Mouse (Mus musculus): ENCODE data around the gene Hist1h2bb. TPM values are rescaled to one million over a fixed set of nuclear protein-coding genes. Genes with fewer than 3 reads are reported as not detected.

Hist1h2bb gene
- polyA plus RNA-seq, 1 experiment from 2014 or later: 3.8 TPM

Small RNA genes within 50 kb of the gene (microRNA-seq; reads per million reads assigned to microRNA genes)
- gene Gm44314 (not detected), gene Gm44484 (not detected)

Other genes starting within 250 kb of the Hist1h2bb start
- 7.5 and 7.8 TPM in 2 replicates for gene Hist1h4h, start 215.7 kb upstream of the Hist1h2bb start, polyA plus RNA-seq (2015; fragmentation: Nextera tagmentation; extraction: Ambion mirVana)
- 3.3 and 7.3 TPM in 2 replicates for gene Hist1h2af, start 212.8 kb upstream of the Hist1h2bb start, polyA plus RNA-seq (2015; fragmentation: Nextera tagmentation; extraction: Ambion mirVana)
- 6.6 and 6.9 TPM in 2 replicates for gene Hist1h3g, start 211.3 kb upstream of the Hist1h2bb start, polyA plus RNA-seq (2015; fragmentation: Nextera tagmentation; extraction: Ambion mirVana)
- 0.91 and 1.1 TPM in 2 replicates for gene Hist1h2bh, start 203.3 kb upstream of the Hist1h2bb start, polyA plus RNA-seq (2015; fragmentation: Nextera tagmentation; extraction: Ambion mirVana)
- gene Hist1h3f, start 202.7 kb upstream of the Hist1h2bb start, polyA plus RNA-seq (2015; fragmentation: Nextera tagmentation; extraction: Ambion mirVana): 0.86 and 1.3 TPM in 2 replicates
- gene Hist1h4f, start 195.1 kb upstream of the Hist1h2bb start, polyA plus RNA-seq (2015; fragmentation: Nextera tagmentation; extraction: Ambion mirVana): 0.96 and 1.3 TPM in 2 replicates
- 0.66 and 0.67 TPM in 2 replicates for gene Hist1h1d, start 193.5 kb upstream of the Hist1h2bb start, polyA plus RNA-seq (2015; fragmentation: Nextera tagmentation; extraction: Ambion mirVana)
- 6.5 and 6.7 TPM in 2 replicates for gene Hist1h3e, start 184.4 kb upstream of the Hist1h2bb start, polyA plus RNA-seq (2015; fragmentation: Nextera tagmentation; extraction: Ambion mirVana)
- gene Hist1h2ae, start 175.5 kb upstream of the Hist1h2bb start, polyA plus RNA-seq (2015; fragmentation: Nextera tagmentation; extraction: Ambion mirVana): 84.7 and 118 TPM in 2 replicates
- gene Hist1h2bg, start 175.3 kb upstream of the Hist1h2bb start, polyA plus RNA-seq (2015; fragmentation: Nextera tagmentation; extraction: Ambion mirVana): 10.6 and 10.9 TPM in 2 replicates
- gene Hist1h2bf, start 172.5 kb upstream of the Hist1h2bb start, polyA plus RNA-seq (2015; fragmentation: Nextera tagmentation; extraction: Ambion mirVana): 6.0 and 6.9 TPM in 2 replicates
- 3.6 TPM in 2 replicates for gene Hist1h2ad, start 172.4 kb upstream of the Hist1h2bb start, polyA plus RNA-seq (2015; fragmentation: Nextera tagmentation; extraction: Ambion mirVana)
- gene Hist1h3d, start 171.0 kb upstream of the Hist1h2bb start, polyA plus RNA-seq (2015; fragmentation: Nextera tagmentation; extraction: Ambion mirVana): 6.5 and 7.5 TPM in 2 replicates
- 123 and 142 TPM in 2 replicates for gene Hist1h4d, start 165.1 kb upstream of the Hist1h2bb start, polyA plus RNA-seq (2015; fragmentation: Nextera tagmentation; extraction: Ambion mirVana)
- 3.1 and 3.7 TPM in 2 replicates for gene Hist1h2be, start 125.6 kb upstream of the Hist1h2bb start, polyA plus RNA-seq (2015; fragmentation: Nextera tagmentation; extraction: Ambion mirVana)
- gene Hist1h1e, start 124.2 kb upstream of the Hist1h2bb start, polyA plus RNA-seq (2015; fragmentation: Nextera tagmentation; extraction: Ambion mirVana): 19.7 and 21.1 TPM in 2 replicates
- gene Hist1h2ac, start 62.8 kb upstream of the Hist1h2bb start, polyA plus RNA-seq (2015; fragmentation: Nextera tagmentation; extraction: Ambion mirVana): 1.3 and 1.5 TPM in 2 replicates
- gene Hist1h2bc, start 62.5 kb upstream of the Hist1h2bb start, polyA plus RNA-seq (2015; fragmentation: Nextera tagmentation; extraction: Ambion mirVana): 65.3 and 71.8 TPM in 2 replicates
- gene Hist1h1t, start 50.9 kb upstream of the Hist1h2bb start, polyA plus RNA-seq (2015; fragmentation: Nextera tagmentation; extraction: Ambion mirVana): 0.31 TPM in 1 of 2 replicates, not detected in the other
- gene Hist1h4c, start 48.3 kb upstream of the Hist1h2bb start, polyA plus RNA-seq (2015; fragmentation: Nextera tagmentation; extraction: Ambion mirVana): 7.5 and 8.5 TPM in 2 replicates
- gene Hfe, start 35.9 kb upstream of the Hist1h2bb start, polyA plus RNA-seq (2015; fragmentation: Nextera tagmentation; extraction: Ambion mirVana): 6.4 and 7.7 TPM in 2 replicates
- 24.1 and 27.2 TPM in 2 replicates for gene Hist1h1c, start 7.9 kb upstream of the Hist1h2bb start, polyA plus RNA-seq (2015; fragmentation: Nextera tagmentation; extraction: Ambion mirVana)
- gene Hist1h3c, start 1.1 kb upstream of the Hist1h2bb start, polyA plus RNA-seq (2015; fragmentation: Nextera tagmentation; extraction: Ambion mirVana): 12.6 and 13.5 TPM in 2 replicates
- gene Hist1h2ab, start 4.4 kb downstream of the Hist1h2bb start, polyA plus RNA-seq (2015; fragmentation: Nextera tagmentation; extraction: Ambion mirVana): 39.2 and 44.8 TPM in 2 replicates
- 10.8 and 11.3 TPM in 2 replicates for gene Hist1h3b, start 5.5 kb downstream of the Hist1h2bb start, polyA plus RNA-seq (2015; fragmentation: Nextera tagmentation; extraction: Ambion mirVana)
- gene Hist1h4b, start 10.3 kb downstream of the Hist1h2bb start, polyA plus RNA-seq (2015; fragmentation: Nextera tagmentation; extraction: Ambion mirVana): 5.4 and 6.4 TPM in 2 replicates
- 0.35 TPM in 1 of 2 replicates, not detected in the other for gene Hist1h4a, start 14.5 kb downstream of the Hist1h2bb start, polyA plus RNA-seq (2015; fragmentation: Nextera tagmentation; extraction: Ambion mirVana)
- gene Hist1h3a, start 15.7 kb downstream of the Hist1h2bb start, polyA plus RNA-seq (2015; fragmentation: Nextera tagmentation; extraction: Ambion mirVana): 8.0 and 9.4 TPM in 2 replicates
- gene Hist1h1a, start 16.9 kb downstream of the Hist1h2bb start, polyA plus RNA-seq (2015; fragmentation: Nextera tagmentation; extraction: Ambion mirVana): 2.3 and 3.1 TPM in 2 replicates
- gene Trim38, start 23.2 kb downstream of the Hist1h2bb start, polyA plus RNA-seq (2015; fragmentation: Nextera tagmentation; extraction: Ambion mirVana): not detected in 2 replicates
- 0.10 and 0.12 TPM in 2 replicates for gene Slc17a2, start 60.3 kb downstream of the Hist1h2bb start, polyA plus RNA-seq (2015; fragmentation: Nextera tagmentation; extraction: Ambion mirVana)
- gene Slc17a3, start 92.7 kb downstream of the Hist1h2bb start, polyA plus RNA-seq (2015; fragmentation: Nextera tagmentation; extraction: Ambion mirVana): 3.4 and 4.0 TPM in 2 replicates
- 9.3 TPM in 2 replicates for gene Slc17a1, start 121.0 kb downstream of the Hist1h2bb start, polyA plus RNA-seq (2015; fragmentation: Nextera tagmentation; extraction: Ambion mirVana)
- gene Slc17a4, start 168.3 kb downstream of the Hist1h2bb start, polyA plus RNA-seq (2015; fragmentation: Nextera tagmentation; extraction: Ambion mirVana): 2.7 and 2.9 TPM in 2 replicates
- not detected in 2 replicates for gene Hist1h2ba, start 187.4 kb downstream of the Hist1h2bb start, polyA plus RNA-seq (2015; fragmentation: Nextera tagmentation; extraction: Ambion mirVana)
- not detected in 2 replicates for gene Hist1h2aa, start 187.7 kb downstream of the Hist1h2bb start, polyA plus RNA-seq (2015; fragmentation: Nextera tagmentation; extraction: Ambion mirVana)
- gene Scgn, start 244.5 kb downstream of the Hist1h2bb start, polyA plus RNA-seq (2015; fragmentation: Nextera tagmentation; extraction: Ambion mirVana): 0.23 and 0.60 TPM in 2 replicates

Measured in kidney, embryonic 15.5 days (tissue).